Mouse (Mus musculus) lung, adult 2 months (tissue): Measurements from ENCODE around the gene Pdgfra.

Experiments
- CTCF ChIP-seq: fragments of 200-500 bp; IDR thresholded peaks from 2 replicates; pipeline ENCODE4 v1.5.1; 2011; ENCODE audit warnings: mild to moderate bottlenecking, low read length, control low read depth; ENCODE audit not compliant: insufficient read depth
- POLR2A ChIP-seq: fragments of 200-500 bp; IDR thresholded peaks from 2 replicates; pipeline ENCODE4 v1.6.1; 2011; ENCODE audit warnings: low read depth, mild to moderate bottlenecking, control low read depth, low read length, borderline replicate concordance; ENCODE audit errors: extremely low read depth

- TF ChIP-seq CTCF (no peak), POLR2A (no peak)
Observed at GRCm38 (mm10) chr5:75106511-75106910, 45.6 kb upstream of the Pdgfra start.
